Mouse (Mus musculus) ES-Bruce4 (cell line): ENCODE data around the gene Tsnax.

Source experiments
- CTCF ChIP-seq: IDR thresholded peaks from one replicate; pipeline ENCODE4 v1.8.1; 2011; ENCODE audit warnings: low read depth, low read length
- EP300 ChIP-seq: IDR thresholded peaks from 2 replicates; pipeline ENCODE4 v1.6.1; 2011; ENCODE audit warnings: low read depth, low read length; ENCODE audit not compliant: insufficient read depth
- POLR2A ChIP-seq: IDR thresholded peaks from one replicate; pipeline ENCODE4 v1.8.1; 2011; ENCODE audit warnings: low read length; ENCODE audit not compliant: insufficient read depth

DNA sequence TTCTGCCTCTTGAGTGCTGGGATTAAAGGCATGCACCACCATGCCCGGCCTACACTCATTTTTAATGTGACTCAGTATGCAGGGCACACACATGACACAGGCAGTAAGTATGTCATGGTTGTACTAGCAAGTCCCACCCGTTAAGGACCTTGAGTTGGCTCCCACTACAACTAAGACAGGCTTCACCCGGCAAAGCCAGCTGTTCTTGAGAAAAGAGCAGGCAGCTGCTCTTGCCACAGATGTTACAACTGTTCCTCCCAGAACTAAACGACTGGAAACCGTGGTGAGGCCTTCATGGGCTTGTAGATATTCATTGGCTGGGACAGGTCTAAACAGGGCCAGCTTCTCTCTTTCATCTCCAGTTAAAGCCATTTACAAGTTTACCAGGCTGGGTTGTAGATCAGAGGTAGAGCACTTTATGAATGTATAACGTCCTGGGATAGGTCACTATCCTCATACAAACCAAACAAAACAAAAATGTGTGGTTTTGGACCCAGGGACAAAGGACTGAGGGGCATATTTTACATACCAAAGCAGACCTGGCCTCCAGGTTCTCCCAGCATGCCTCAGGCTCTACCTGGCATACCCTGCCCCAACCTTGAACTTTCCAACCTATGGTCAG lies 42.4 kb upstream of the Tsnax start:
- TF ChIP-seq EP300 (no peak), CTCF (no peak), POLR2A (no peak)
